Mouse (Mus musculus): ENCODE measurements at regions not wholly inside any gene's neighbourhood (a gene's known extent, or its start where the extent isn't known, plus 50 kb on each side); places are given as distances from the start of the nearest gene placed in this dataset.
A peak's percentile ranks its signal among the peaks of the same experiment; 100 is the strongest.
"Not testable (repeated sequence)": the region's sequence is repeated elsewhere in the genome, so short reads cannot be mapped to it uniquely, and the experiment has no call there.

DNA sequence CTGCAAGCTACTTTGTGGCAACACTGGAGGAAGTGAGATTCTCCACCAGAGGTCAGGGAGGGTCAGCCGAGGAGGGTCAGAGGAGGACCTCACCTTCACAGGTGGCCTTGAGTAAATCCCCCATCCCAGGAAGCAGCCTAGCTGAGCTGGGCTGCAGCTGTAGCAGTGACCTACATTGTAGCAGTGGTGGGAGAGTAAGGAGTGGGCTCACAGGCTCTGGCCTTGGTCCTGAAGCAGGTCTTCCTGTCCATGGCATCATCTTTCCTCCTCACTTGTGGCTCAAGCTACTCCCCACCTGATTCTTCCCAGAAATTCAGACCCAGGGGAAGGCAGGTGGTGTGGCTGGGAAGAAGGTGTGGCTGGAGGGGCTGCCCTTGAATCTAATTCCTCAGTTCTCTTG is 84.3 kb downstream of the 1810013L24Rik start:
- not testable (repeated sequence) for DNase-seq (ENCODE audit: low spot score in 2 of 2)

DNA sequence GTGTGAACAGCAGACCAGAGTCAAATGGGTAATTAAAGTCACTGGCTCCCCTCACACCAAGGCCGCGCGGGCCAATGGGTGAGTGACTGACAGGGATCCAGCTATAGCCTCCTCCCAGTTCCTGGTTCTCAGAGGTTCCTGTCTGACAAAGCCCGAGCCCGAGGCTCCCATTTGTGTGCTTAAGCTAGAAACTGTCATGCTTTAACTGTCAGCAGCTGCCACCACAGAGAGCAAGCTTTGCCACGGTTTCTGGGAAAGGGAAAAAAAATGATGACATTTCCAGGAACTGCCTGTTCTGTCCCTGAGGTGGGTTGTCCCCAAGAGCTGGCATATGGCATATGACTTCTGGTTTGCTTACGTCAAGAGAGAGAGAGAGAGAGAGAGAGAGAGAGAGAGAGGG is 86.2 kb downstream of the 1810013L24Rik start:
- no peak for DNase-seq (ENCODE audit: low spot score in 2 of 2)

DNA sequence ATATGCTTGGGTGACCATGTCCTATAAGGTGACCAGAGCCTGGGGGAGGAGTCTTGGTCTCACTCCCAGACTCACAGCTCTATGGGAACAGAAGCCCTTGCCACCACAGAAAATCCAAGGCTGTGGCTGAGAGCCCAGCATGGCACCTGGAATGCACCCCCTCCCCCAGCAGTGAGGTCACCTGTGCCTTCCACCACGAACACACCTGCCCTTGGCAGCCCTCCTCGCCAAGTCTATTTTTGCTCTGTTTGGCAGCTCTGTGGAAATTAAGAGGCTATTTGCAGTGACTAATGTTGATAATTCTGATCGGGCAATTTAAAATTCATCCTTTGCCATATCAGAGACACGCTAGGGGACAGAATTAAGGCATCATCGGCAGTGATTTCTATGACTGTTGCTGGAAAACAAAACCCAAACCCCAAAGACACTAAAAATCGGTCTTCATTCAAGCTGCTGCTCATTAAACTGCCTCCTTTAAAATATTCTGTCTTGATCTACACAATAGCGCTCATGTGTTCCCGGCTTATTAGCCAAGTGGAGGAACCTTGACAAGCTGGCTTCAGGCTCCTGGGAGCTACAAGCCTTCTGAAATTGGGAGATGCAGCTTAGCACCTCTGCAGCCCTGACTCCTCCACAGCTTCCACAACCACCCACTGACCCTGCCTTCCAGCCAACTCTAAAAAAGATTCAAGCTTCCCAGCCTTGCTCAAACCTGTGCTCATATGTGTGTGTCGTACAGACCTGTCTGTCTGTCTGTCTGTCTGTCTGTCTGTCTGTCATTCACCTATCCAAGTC is 89.0 kb downstream of the 1810013L24Rik start:
- DNase-seq (ENCODE audit: low spot score in 2 of 2): no peak

DNA sequence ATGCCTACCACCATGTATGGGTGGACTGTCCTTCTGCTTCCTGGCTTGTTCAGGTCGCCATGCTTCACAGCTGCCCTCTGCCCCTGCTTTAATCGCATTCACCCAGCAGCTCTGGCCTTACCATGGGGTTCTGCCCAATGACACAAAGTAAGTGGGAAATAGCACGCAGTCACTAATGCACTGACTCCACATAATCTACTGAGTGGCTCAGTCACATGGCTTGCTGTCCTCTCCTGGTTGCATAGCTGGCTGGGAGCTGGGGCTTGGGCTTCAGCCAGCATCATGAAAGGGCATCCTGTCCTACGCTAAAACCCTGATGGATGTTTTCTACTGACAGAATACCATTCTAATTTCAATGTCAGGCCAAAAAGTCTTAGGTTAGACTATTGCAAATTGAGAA is 94.8 kb downstream of the 1810013L24Rik start:
- DNase-seq (ENCODE audit: low spot score in 2 of 2): no peak

DNA sequence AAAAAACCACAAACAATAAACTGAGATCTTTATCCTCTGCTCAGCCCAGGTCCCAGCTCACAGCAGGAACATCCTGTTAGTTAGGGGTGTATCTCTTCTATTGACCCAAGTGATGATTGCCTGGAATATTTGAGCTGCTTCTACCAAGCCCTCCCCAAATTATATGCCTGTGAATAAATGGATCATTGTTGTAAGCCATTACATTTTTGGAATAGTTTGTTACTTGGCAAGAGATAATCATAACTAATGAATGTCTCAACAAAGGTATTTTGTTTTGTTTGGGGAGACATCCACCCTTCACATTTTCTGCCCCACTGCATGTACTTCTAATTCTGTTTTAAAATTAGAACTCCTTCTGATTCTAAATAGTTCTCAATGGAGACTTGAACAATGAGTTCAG is 102.1 kb downstream of the 1810013L24Rik start:
- no peak for DNase-seq (ENCODE audit: low spot score in 2 of 2)

DNA sequence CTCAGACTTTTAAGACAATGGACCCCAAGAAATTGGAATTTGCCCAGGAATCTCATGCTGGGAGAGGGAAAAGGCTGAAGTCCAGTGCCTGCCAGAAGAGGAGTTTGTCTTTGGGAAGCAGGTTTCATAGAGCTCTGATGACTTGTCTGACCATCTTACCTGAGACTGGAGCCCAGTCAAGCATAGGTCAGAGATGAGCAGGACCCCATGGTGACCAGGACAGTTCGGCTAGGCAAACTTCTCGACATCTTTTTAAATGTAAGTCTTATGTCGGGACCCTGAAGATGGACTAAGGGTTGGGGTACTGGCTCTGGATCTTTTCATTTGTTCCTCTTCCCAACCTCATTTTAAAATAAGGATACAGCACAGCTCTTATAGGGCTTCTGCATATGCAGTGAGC is 103.2 kb downstream of the 1810013L24Rik start:
- DNase-seq (ENCODE audit: low spot score in 2 of 2): no peak

DNA sequence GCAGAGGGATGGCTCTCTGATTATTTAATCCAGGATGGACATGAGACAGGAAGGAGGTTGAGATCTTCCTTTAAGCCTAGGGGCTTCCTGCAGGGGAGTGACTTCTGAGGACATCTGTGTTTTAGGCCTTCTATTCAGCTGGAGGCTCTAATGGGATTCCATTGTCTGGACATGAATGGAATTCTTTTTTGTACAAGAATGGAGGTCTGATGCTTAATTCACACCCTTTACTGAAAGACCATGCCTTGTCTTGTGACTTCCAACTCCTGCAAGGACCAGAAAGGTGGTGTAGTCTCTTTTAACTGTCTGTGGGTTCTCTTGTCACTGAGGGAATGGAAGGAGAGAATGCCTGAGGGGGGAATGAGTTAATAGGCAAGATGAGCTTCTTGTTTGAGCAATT is 106.5 kb downstream of the 1810013L24Rik start:
- no peak for DNase-seq (ENCODE audit: low spot score in 2 of 2)

DNA sequence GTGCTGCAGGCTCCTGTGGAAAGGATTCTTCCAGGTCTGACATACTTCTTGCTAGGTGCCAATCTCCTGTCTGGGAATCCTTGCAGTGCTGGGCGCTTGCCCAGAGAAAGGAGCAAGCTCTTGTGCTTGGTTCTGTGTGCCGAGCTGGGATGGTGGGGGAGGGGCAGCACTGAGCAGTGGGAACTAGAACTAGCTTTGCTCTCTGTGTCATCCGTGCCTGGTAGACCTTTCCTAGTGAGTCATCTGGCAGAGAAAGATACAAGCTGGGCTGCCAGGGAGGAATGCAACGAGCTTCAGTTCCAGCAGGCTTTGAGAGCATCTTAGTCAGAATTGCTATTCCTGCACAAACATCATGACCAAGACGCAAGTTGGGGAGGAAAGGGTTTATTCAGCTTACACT is 108.6 kb downstream of the 1810013L24Rik start:
- peak in 1 of 2 experiments; percentile 27 for DNase-seq (ENCODE audit: low spot score in 2 of 2)

DNA sequence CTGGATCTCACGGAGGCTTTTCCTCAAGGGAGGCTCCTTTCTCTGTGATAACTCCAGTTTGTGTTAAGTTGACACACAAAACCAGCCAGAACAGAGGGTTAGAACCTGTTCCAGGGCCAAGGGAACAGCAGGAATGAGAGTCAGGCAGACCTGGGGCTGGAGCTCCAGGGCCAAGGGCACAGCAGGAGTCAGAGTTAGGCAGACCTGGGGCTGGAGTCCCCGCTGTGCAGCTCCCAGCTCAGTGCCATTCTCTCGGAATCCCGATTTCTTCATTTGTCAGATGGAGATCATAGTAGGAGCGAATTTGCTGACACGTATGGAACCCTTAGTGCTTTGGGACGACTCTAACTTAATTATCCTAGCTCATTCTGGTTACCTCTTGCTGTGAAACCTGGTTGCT is 109.2 kb downstream of the 1810013L24Rik start:
- DNase-seq (ENCODE audit: low spot score in 2 of 2): no peak

DNA sequence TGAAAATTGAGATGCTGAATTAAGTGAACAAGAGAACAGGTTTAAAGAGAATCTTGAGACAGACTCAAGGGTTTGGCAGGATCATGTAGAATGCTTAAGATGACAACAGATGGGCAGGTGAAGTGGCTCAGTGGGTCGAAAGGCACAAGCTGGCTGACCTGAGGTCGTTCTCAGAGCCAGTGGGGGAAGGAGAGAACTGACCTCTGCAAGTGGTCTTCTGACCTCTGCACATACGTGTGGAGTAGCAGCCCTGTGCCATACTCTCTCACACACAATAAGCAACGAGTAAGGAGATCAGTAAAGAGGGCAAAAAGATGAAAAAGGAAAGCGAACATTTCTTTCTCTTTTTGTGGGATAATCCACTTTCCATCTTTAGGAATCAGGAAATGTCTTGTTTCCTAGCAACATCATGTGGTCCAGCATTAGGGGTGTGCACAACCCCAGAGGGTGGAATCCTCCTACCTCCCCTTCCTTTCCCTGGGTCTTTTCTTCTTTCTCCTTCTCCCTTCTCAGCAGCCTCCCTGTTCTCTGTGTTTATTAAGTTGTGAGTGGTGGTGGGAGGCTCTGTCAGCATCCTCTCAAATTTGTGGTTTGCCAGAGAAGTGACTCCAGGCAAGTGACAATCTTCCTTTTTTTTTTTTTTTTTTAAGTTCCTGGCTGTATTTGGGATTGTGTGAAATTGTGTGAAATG is 114.7 kb downstream of the 1810013L24Rik start:
- no peak for DNase-seq (ENCODE audit: low spot score in 2 of 2)

DNA sequence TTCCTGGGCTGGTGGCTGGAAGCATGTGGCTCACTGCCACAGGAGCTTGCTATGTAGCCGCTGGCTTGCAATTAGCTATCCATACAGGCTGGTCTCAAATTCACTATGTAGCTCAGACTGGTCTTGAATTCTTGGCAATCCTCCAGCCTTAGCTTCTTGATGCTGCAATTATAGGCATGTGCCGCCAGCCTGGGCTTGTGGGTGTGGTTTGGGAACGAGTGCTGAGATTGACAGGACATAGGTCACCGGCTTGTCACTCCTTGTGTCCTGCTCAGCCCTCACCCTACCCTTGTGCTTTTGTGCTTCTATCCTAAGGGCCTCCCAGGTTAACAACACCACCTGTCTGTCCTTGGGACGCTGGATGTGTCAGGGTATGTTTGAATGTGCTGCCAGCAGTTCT is 117.9 kb downstream of the 1810013L24Rik start:
- no peak for DNase-seq (ENCODE audit: low spot score in 2 of 2)

DNA sequence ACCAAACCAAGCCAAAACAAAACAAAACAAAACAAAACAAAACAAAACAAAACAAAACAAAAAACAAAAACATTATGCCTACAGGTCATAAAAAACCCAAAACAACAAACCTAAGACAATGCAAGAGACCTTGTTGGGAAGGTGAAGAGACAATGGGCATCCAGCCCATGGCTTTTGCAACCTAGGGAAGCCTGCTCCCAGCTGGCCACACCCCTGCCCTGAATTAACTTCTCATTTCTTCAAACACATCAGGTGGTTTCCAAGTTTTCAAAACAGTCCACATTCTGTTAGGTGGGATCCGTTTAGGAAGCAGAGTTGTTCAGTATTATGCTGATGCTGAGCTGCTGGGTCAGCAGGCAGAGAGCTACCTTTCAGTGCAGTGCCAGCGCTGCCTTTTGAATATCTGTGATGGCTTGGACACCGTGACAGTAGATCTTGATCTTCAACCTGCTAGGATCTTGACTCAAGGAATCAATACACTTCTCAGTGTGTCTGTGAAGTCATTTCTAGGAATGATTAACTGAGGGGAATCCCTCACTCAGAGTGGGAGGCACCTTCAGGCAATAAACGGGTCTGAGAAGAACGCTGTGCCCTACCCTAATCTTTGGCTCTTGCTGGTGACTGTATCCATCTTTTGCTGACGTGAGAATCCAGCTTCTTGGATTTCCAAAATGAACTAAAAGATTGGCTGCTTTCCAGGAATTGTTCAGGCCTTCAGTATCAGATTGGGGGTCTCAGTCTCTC is 121.4 kb downstream of the 1810013L24Rik start:
- no peak for DNase-seq (ENCODE audit: low spot score in 2 of 2)

DNA sequence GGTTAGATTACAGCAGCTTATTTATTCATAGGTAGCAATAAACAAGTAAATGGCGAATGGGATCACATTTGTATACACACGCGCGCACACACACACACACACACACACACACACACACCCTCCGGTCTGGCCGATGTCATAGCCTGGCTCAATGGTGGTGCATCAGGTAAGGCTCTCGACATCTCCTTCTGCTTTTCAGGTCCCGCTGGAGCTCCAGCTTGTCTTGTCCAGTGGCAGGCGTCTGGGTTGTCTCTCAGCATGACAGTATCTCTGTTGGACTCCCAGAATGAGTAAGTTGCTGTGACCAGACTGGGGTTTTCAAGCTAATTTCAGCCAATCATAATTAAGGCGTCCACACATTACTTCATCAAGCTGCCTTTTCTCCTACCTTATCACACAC is 131.8 kb downstream of the 1810013L24Rik start:
- no peak for DNase-seq (ENCODE audit: low spot score in 2 of 2)

DNA sequence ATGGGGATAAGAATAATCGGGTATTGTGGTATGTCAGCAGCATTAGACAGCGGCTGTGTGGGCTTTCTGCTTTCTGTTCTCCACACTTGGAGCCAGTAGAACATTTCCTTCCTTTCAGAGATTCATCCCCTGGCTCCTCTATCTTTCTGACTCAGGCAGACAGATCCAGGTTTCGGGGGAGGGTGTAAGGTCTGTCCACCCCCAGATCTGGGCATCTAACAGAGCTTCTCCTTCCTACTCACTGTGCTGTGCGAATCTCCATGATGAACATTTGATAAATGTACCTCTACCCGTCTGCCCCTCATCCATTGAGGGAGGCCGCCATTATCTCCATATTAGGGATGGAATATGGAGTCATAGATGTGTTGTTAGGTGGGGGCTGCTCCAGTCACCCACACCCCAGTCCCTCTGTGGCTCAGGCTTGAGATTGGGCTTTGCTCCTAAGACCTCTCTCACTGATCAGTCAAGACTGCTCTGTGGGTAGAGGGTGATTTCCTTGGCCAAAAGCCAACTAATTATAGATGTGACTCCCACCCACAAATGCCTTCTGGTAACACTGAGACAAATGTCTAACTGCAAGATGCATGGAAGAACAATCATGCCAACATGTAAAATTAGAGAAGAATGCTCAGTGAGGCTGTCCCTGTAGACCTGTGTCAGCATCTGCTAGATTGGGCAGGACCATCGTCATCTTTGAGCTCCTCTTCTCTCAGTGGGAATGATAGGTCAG is 163.8 kb downstream of the 1810013L24Rik start:
- no peak for DNase-seq (ENCODE audit: low spot score in 2 of 2)

DNA sequence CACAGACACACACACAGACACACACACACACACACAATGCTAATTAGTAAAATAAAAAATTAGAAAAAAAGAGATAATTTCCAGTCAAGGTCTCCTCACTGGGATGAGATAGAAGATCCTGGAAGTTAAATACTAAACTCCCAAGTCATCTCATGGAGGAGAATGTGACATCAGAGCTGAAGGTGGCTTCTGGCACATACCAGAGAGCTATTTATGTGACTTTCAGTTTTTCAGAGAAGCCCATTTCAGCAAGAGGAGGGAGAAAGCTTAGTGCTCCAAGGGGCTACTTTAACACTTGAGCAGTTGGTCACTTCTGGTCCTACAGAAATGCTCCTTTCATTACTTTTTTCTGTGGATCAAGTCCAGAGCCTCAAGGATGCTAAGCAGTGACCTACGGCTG is 164.6 kb downstream of the 1810013L24Rik start:
- no peak for DNase-seq (ENCODE audit: low spot score in 2 of 2)

DNA sequence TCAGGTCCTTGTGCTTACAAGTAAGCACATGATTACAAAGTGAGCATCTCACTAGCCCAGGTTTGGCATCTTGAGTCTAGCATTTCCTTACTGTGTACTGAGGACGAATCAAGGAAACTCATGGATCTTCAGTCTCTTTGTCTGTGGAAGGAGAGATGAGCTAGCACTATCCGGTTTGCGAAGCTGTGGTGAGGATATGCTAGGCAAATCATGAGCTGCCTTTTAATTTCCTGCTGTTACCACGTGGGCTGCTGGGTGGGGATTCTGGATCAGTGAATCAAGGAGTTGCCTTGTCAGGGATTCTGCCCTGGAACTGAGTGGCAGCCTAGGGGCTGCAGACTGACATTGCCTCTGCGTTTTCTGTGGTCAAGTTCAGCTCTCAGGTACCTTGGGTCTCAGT is 167.3 kb downstream of the 1810013L24Rik start:
- no peak for DNase-seq (ENCODE audit: low spot score in 2 of 2)

DNA sequence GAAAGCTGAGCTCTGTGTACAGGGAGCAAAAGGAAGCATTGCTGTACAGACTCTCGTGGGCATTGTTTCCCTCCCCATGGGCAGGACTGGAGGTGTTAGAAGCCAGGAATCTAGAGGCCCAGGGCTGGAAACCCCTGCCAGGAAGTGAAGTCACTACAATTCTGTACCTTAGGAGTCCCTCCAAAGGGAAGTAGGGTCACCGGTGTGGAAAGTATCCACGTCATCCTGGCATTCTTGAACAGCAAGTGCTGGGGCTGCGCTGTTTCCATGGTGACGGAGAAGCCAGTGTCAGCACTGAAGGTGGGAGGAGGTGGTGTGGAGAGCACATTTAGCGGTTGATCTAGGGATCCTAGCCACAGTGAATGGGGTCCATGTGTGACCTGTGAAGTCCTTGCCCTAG is 174.1 kb downstream of the 1810013L24Rik start:
- DNase-seq (ENCODE audit: low spot score in 2 of 2): peak in 1 of 2 experiments; percentile 13

DNA sequence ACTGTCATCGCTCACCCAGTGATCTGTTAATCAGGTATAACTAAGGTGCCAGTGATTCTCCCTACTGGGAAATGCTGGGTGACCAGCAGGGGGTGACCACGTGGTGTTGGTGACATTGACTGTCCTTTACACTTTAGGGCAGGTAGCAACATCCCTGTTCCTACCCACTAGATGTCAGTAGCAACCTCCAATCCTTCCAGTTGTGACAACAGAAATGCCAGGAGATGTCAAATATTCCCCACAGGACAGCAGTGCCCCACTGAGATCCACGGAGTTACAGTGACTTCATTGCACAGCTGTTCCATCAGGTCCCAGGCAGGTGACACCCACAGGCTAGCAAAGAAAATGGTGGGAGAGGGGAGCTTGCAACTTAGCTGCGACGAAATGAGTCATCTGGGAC is 176.0 kb downstream of the 1810013L24Rik start:
- DNase-seq (ENCODE audit: low spot score in 2 of 2): no peak

DNA sequence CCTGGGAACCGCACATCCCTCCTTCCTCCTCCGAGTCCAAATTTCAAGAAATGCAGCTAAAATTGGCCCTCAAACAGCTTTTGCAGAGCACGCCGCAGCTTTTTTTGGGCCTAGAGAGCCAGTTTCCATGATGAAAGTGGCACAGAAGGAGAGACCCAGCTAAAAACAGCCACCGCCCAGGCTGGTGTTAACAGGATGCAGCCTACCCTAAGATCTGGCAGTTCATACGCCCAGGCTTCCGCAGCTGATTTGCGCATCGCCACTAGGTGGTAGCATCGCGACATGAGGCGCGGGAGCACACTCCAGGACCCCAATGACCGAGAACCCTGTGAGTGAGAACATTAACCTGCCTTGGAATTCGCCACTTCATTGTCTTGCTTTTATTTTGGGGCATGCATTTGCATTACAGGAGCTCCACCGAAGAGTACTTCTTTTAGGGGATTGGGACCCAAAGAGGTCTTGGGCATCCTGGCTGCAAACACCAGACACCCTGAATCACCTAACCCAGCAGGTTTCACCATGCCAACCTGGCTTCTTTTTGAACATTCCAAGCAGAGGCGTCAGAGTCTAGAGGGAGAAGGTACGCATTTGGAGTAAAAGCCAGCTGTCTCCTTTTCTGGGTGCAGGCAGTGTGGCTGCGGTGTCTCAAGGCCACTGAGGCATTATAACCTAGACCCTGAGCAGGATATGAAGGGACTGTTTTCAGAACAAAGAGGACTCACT is 179.6 kb downstream of the 1810013L24Rik start:
- peak; percentile 55 to 71 for DNase-seq (ENCODE audit: low spot score in 2 of 2)

DNA sequence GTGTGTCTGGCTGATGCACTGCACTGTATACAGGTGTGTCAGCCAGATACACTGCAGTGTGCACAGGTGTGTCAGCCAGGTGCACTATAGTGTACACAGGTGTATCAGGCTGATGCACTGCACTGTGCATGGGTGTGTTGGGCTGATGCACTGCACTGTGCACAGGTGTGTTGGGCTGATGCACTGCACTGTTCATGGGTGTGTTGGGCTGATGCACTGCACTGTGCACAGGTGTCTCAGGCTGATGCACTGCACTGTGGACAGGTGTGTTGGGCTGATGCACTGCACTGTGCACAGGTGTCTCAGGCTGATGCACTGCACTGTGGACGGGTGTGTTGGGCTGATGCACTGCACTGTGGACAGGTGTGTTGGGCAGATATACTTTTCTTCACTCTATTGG is 181.2 kb downstream of the 1810013L24Rik start:
- no peak for DNase-seq (ENCODE audit: low spot score in 2 of 2)

DNA sequence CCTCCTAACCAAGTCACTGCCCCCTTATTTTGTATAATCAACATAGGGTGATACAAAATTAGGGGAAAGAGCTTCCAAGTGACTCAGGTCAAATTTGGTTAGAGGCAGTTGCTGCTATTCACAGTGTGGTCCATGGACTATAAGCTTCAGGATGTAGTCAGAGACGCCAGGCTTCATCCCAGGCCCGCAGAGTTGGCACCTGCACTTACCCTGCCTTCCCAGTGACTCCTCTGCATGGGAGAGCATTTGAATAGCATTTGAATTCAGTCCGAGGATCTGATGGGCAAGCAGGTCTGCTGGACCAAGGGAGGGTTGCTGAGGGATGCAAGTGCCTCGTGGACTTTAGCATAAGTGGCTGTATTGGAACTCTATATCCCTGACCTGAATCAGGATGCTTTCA is 181.8 kb downstream of the 1810013L24Rik start:
- no peak for DNase-seq (ENCODE audit: low spot score in 2 of 2)
